Mouse (Mus musculus) heart, embryonic 12.5 days (tissue): Measurements from ENCODE around the gene Caln1. TPM values are rescaled to one million over a fixed set of nuclear protein-coding genes. Genes with fewer than 3 reads are reported as not detected.
A peak's percentile ranks its signal among the peaks of the same experiment; 100 is the strongest.

Source experiments
- ATAC-seq: fragments of 200-750 bp; cut with Nextera tagmentation; 2 replicates; pipeline ENCODE4 v1.8.0; 2017; ENCODE audit warnings: moderate TSS enrichment, moderate library complexity; ENCODE audit not compliant: insufficient number of reproducible peaks, low FRiP score
- H3K27ac ChIP-seq: fragments of 300-500 bp; sonication (generic); 2 replicates; pipeline ENCODE4 v1.5.1; 2016; ENCODE audit warnings: mild to moderate bottlenecking, moderate library complexity; ENCODE audit not compliant: poor library complexity, severe bottlenecking
- H3K27me3 ChIP-seq: fragments of 300-500 bp; sonication (generic); replicated peaks from 2 replicates; pipeline ENCODE4 v1.6.1; 2016; ENCODE audit warnings: mild to moderate bottlenecking, moderate library complexity
- H3K36me3 ChIP-seq: fragments of 300-500 bp; sonication (generic); 2 replicates; pipeline ENCODE4 v1.6.1; 2016; ENCODE audit warnings: mild to moderate bottlenecking, moderate library complexity
- H3K4me1 ChIP-seq: fragments of 300-500 bp; sonication (generic); replicated peaks from 2 replicates; pipeline ENCODE4 v1.6.1; 2016; ENCODE audit warnings: mild to moderate bottlenecking
- H3K4me2 ChIP-seq: fragments of 300-500 bp; sonication (generic); 2 replicates; pipeline ENCODE4 v1.6.1; 2016; ENCODE audit warnings: mild to moderate bottlenecking, moderate library complexity
- H3K4me3 ChIP-seq: fragments of 300-500 bp; sonication (generic); 2 replicates; pipeline ENCODE4 v1.5.1; 2016; ENCODE audit warnings: mild to moderate bottlenecking
- H3K9ac ChIP-seq: fragments of 300-500 bp; sonication (generic); 2 replicates; pipeline ENCODE4 v1.6.1; 2016; ENCODE audit warnings: mild to moderate bottlenecking, moderate library complexity
- H3K9me3 ChIP-seq: fragments of 300-500 bp; sonication (generic); replicated peaks from 2 replicates; pipeline ENCODE4 v1.6.1; 2016; ENCODE audit warnings: mild to moderate bottlenecking, moderate library complexity
- WGBS: fragments of 180-500 bp; shearing (Covaris S2); methylation state at CpG from one replicate; pipeline ENCODE4 v1.1.7; 2016; 5-methylcytosine and 5-hydroxymethylcytosine counted together
- polyA plus RNA-seq: library from polyadenylated mRNA; unstranded; fragments of >200 nt; fragmentation: Nextera tagmentation; extraction: Ambion mirVana; gene quantifications from 2 replicates; pipeline ENCODE4 v1.2.1, GENCODE M21; 2016

The Caln1 gene
- polyA plus RNA-seq, 1 experiment from 2014 or later = 0.03 TPM

GRCm38 (mm10) chr5:130340656-130341055 is 28.6 kb upstream of the Caln1 start:
- Histone ChIP-seq H3K4me2 (no peak overlapping the region), H3K9ac (no peak overlapping the region), H3K9me3 (0 out of 2 replicates have a peak, but pooled peaks cover under 1% of the 10 kb centered on the region), H3K36me3 (peaks cover 61% of the 10 kb centered on the region), H3K27me3 (no peaks in the 10 kb centered on the region), H3K4me3 (no peak overlapping the region), H3K27ac (no peak overlapping the region), H3K4me1 (no peaks in the 10 kb centered on the region)
- ATAC-seq = no peak
- 88% methylated on average over 15 of the region's 15 CpGs for WGBS

GRCm38 (mm10) chr5:130344999-130345398 is 24.3 kb upstream of the Caln1 start:
- Histone ChIP-seq H3K27ac (no peak overlapping the region), H3K27me3 (no peaks in the 10 kb centered on the region), H3K4me3 (no peak overlapping the region), H3K9me3 (peaks cover 8% of the 10 kb centered on the region), H3K9ac (no peak overlapping the region), H3K4me2 (no peak overlapping the region), H3K36me3 (peaks cover 37% of the 10 kb centered on the region), H3K4me1 (no peaks in the 10 kb centered on the region)
- no peak for ATAC-seq
- 76% methylated on average over 7 of the region's 7 CpGs for WGBS

GRCm38 (mm10) chr5:130345871-130346270 is 23.4 kb upstream of the Caln1 start:
- H3K36me3 ChIP-seq = peaks cover 29% of the 10 kb centered on the region
- H3K27me3 ChIP-seq = no peaks in the 10 kb centered on the region
- H3K4me2 ChIP-seq = no peak overlapping the region
- peaks cover 8% of the 10 kb centered on the region for H3K9me3 ChIP-seq
- WGBS = 85% methylated on average over 2 of the region's 2 CpGs
- no peak overlapping the region for H3K27ac ChIP-seq
- ATAC-seq = no peak
- H3K9ac ChIP-seq = no peak overlapping the region
- H3K4me1 ChIP-seq = no peaks in the 10 kb centered on the region
- no peak overlapping the region for H3K4me3 ChIP-seq

DNA sequence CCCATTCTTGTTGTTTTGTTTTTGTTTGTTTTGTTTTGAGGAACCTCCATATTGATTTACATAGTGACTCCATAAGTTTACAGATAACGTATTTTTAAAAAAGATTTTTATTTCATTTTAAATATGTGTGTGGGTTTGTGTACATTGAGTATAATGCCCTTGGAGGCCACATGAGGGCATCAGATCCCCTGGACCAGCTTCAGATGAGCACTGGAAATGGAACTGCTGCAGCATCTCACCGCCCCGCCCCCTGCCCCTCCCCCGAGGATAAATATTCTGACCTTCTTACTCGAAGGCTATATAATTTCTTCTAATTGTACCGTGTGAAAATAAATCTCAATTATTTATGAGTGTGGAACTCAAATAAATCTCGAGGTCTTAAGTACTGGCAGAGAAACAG is 14.0 kb upstream of the Caln1 start:
- Histone ChIP-seq H3K9me3 (no peaks in the 10 kb centered on the region), H3K4me3 (no peak overlapping the region), H3K4me2 (no peak overlapping the region), H3K9ac (no peak overlapping the region), H3K36me3 (no peaks in the 10 kb centered on the region), H3K27me3 (no peaks in the 10 kb centered on the region), H3K27ac (no peak overlapping the region), H3K4me1 (no peaks in the 10 kb centered on the region)
- WGBS = 62% methylated on average over 7 of the region's 7 CpGs
- ATAC-seq = no peak

- Histone ChIP-seq H3K4me1 (no peaks in the 10 kb centered on the region), H3K4me2 (no peak overlapping the region), H3K9me3 (no peaks in the 10 kb centered on the region), H3K27ac (no peak overlapping the region), H3K9ac (no peak overlapping the region), H3K36me3 (no peaks in the 10 kb centered on the region), H3K27me3 (no peaks in the 10 kb centered on the region), H3K4me3 (no peak overlapping the region)
- no peak for ATAC-seq
- WGBS = 60% methylated on average over 4 of the region's 4 CpGs
These were observed 6.1 kb upstream of the Caln1 start for GRCm38 (mm10) chr5:130363111-130363510.

- H3K27me3 ChIP-seq = no peaks in the 10 kb centered on the region
- no peak overlapping the region for H3K27ac ChIP-seq
- H3K9me3 ChIP-seq = no peaks in the 10 kb centered on the region
- H3K4me3 ChIP-seq = no peak overlapping the region
- ATAC-seq = no peak
- H3K9ac ChIP-seq = no peak overlapping the region
- H3K4me2 ChIP-seq = no peak overlapping the region
- H3K36me3 ChIP-seq = no peaks in the 10 kb centered on the region
- WGBS = 36% methylated on average over 3 of the region's 3 CpGs
- no peaks in the 10 kb centered on the region for H3K4me1 ChIP-seq
These were observed 5.5 kb upstream of the Caln1 start for GRCm38 (mm10) chr5:130363773-130364172.

GRCm38 (mm10) chr5:130368236-130368635 is 1.0 kb upstream of the Caln1 start:
- no peaks in the 10 kb centered on the region for H3K9me3 ChIP-seq
- no peaks in the 10 kb centered on the region for H3K4me1 ChIP-seq
- H3K9ac ChIP-seq = no peak overlapping the region

GRCm38 (mm10) chr5:130375411-130375810 is 6.2 kb downstream of the Caln1 start:
- H3K27me3 ChIP-seq = no peaks in the 10 kb centered on the region
- ATAC-seq = no peak
- 89% methylated on average over 3 of the region's 3 CpGs for WGBS
- H3K4me2 ChIP-seq = no peak overlapping the region
- peaks cover 8% of the 10 kb centered on the region; the same call in 1 of the 2 replicates for H3K4me1 ChIP-seq
- H3K9me3 ChIP-seq = no peaks in the 10 kb centered on the region
- no peak overlapping the region for H3K4me3 ChIP-seq
- H3K36me3 ChIP-seq = no peaks in the 10 kb centered on the region
- no peak overlapping the region for H3K9ac ChIP-seq
- H3K27ac ChIP-seq = no peak overlapping the region

More at GRCm38 (mm10) chr5:130368236-130368635, 1.0 kb upstream of the Caln1 start:
- ATAC-seq = no peak
- H3K27ac ChIP-seq = no peak overlapping the region
- no peaks in the 10 kb centered on the region for H3K27me3 ChIP-seq
- no peak overlapping the region for H3K4me2 ChIP-seq
- no peaks in the 10 kb centered on the region for H3K36me3 ChIP-seq
- no peak overlapping the region for H3K4me3 ChIP-seq
- 69% methylated on average over 6 of the region's 6 CpGs for WGBS

DNA sequence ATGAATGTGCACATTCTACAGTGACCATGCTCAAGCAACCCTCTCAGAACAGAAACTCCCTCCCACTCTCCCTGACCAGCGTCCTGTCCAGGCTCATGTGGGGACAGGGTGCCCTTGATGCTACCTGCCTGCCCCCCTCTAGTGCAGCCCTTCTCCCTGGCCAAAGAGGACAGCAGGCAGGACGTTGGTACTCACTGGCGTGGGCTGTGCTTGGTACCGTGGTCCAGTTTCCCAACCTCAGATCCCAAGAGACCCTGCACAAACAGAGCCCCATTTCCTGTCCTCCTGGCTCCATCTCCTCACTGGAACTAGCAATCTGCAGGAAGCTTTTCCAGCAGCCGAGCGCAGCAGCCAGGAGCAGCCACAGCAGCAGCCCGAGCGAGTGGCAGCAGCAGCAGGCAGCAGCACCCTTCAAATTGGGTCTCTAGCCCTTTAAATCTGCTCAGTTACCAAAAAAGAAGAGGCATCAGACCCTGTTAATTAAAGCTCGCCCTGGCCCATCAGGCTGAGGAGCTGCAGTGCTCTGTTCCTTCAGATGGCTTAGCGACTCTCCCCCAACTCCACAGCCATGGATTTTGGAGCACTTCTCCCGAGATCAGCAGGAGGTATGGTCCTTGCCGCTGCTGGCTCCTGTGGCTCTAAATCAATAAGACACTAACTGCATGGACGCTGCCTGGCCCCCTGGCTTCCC is 15.1 kb downstream of the Caln1 start, which contains the start of gene A330070K13Rik:
Gene A330070K13Rik (minus strand): TSS at position 410 of the 691 bp plus-strand sequence.
- peak within 1 kb of the TSS; percentile 17; the same call in 1 of the 2 replicates for H3K4me3 ChIP-seq
- WGBS = 7% methylated on average over 13 of the region's 13 CpGs
- no peaks in the 10 kb centered on the region for H3K36me3 ChIP-seq
- no peak for ATAC-seq
- H3K27ac ChIP-seq = no peak within 1 kb of the TSS
- H3K9ac ChIP-seq = 0 out of 2 replicates have a peak within 1 kb of the TSS, but pooled peaks have one; percentile 27
- H3K4me1 ChIP-seq = peaks cover 8% of the 10 kb centered on the region
- no peaks in the 10 kb centered on the region for H3K9me3 ChIP-seq
- H3K4me2 ChIP-seq = peak within 1 kb of the TSS; percentile 58
- H3K27me3 ChIP-seq = no peaks in the 10 kb centered on the region

- H3K9me3 ChIP-seq = 0 out of 2 replicates have a peak, but pooled peaks cover 7% of the 10 kb centered on the region
- no peak overlapping the region for H3K9ac ChIP-seq
- H3K4me3 ChIP-seq = no peak overlapping the region
- no peaks in the 10 kb centered on the region for H3K27me3 ChIP-seq
- H3K4me1 ChIP-seq = peaks cover 8% of the 10 kb centered on the region
- no peaks in the 10 kb centered on the region for H3K36me3 ChIP-seq
- ATAC-seq = no peak
- 65% methylated on average over 7 of the region's 7 CpGs for WGBS
- no peak overlapping the region for H3K4me2 ChIP-seq
- no peak overlapping the region for H3K27ac ChIP-seq
These were observed 17.2 kb downstream of the Caln1 start for GRCm38 (mm10) chr5:130386418-130386817.

DNA sequence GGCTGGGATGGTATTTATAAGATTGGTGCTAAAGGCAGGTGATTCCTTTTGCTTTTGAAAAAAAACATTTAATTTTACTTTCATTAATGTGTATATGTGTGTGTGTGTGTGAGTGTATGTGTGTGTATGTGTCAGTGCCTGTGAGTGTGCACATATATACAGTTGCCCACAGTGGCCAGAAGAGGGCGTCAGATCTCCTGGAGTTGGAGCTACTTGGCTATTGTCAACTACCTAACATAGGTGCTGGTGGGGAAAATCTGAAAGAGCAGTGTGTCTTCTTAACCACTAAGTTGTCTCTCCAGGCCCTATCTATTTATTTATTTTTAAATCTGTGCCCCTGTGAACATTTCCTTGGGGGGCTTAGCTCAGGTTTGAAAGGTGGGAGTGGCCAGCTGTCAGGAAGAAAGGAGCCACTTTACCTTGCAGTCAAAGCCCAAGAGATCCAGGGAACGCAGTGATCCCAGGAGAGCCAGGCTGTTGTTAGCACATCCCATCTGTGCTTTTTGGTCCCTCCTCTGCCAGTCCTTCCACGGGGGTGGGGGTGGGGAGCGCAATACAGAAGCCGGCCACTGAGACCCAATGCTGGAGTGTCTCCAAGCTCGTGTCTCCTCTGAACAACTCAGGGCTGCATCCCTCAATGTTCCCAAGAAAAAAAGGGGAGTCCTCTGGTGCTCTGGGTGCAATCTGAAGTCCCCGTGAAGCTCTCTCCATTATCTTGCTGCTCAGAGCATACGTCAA is 24.5 kb downstream of the Caln1 start:
- ATAC-seq = no peak
- Histone ChIP-seq H3K4me1 (no peaks in the 10 kb centered on the region), H3K9ac (no peak overlapping the region), H3K4me3 (no peak overlapping the region), H3K4me2 (no peak overlapping the region), H3K27ac (no peak overlapping the region), H3K9me3 (peaks cover 15% of the 10 kb centered on the region; the same call in 1 of the 2 replicates), H3K27me3 (no peaks in the 10 kb centered on the region), H3K36me3 (no peaks in the 10 kb centered on the region)
- 37% methylated on average over 8 of the region's 8 CpGs for WGBS
